Mouse (Mus musculus) cerebellum, adult 2 months (tissue): ENCODE data around the gene Itgb6.

Experiments used
- CTCF ChIP-seq: fragments of 200-500 bp; IDR thresholded peaks from 2 replicates; pipeline ENCODE4 v1.5.1; 2011; ENCODE audit warnings: low read depth, mild to moderate bottlenecking, control low read depth, low read length, moderate library complexity, borderline replicate concordance; ENCODE audit not compliant: insufficient read depth
- POLR2A ChIP-seq: fragments of 200-500 bp; IDR thresholded peaks from 2 replicates; pipeline ENCODE4 v1.6.1; 2011; ENCODE audit warnings: low read length, control low read depth, borderline replicate concordance; ENCODE audit not compliant: insufficient read depth

DNA sequence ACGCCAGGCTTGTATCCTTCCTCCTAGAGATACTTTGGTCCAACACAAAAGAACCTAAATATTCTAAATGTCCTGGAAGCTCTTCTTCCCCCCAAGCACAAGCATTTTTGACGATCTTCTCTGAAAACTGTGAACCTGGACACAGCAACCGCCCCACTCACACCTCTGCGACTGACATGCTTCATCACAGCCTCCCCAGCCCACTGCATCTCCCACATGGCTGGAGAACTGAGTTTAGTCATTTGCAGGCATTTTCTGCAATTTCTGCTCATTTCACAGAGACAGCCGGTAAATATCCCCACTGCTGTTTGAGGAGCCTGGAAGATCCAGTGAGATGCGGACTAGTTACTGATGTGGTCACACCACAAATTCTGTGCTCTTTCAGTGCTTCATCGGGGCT is 107.7 kb downstream of the Itgb6 start:
- no peak for TF ChIP-seq POLR2A
- TF ChIP-seq CTCF, result no peak
